Mouse (Mus musculus) liver, embryonic 12.5 days (tissue): ENCODE measurements around the gene Gtf2f1. TPM values are rescaled to one million over a fixed set of nuclear protein-coding genes. Genes with fewer than 3 reads are reported as not detected.

Experiments
- ATAC-seq: fragments of 200-750 bp; cut with Nextera tagmentation; 2 replicates; pipeline ENCODE4 v1.8.0; 2017; ENCODE audit warnings: moderate number of reproducible peaks, mild to moderate bottlenecking, moderate library complexity
- H3K27ac ChIP-seq: fragments of 300-500 bp; sonication (generic); 2 replicates; pipeline ENCODE4 v1.5.1; 2016; ENCODE audit warnings: mild to moderate bottlenecking
- H3K27me3 ChIP-seq: fragments of 300-500 bp; sonication (generic); replicated peaks from 2 replicates; pipeline ENCODE4 v1.6.1; 2016; ENCODE audit warnings: mild to moderate bottlenecking, moderate library complexity
- H3K36me3 ChIP-seq: fragments of 300-500 bp; sonication (generic); 2 replicates; pipeline ENCODE4 v1.6.1; 2016; ENCODE audit warnings: mild to moderate bottlenecking, moderate library complexity
- H3K4me1 ChIP-seq: fragments of 300-500 bp; sonication (generic); 2 replicates; pipeline ENCODE4 v1.6.1; 2016
- H3K4me2 ChIP-seq: fragments of 300-500 bp; sonication (generic); 2 replicates; pipeline ENCODE4 v1.6.1; 2016; ENCODE audit warnings: mild to moderate bottlenecking, moderate library complexity
- H3K4me3 ChIP-seq: fragments of 300-500 bp; sonication (generic); 2 replicates; pipeline ENCODE4 v1.5.1; 2016; ENCODE audit warnings: mild to moderate bottlenecking, moderate library complexity
- H3K9ac ChIP-seq: fragments of 300-500 bp; sonication (generic); 2 replicates; pipeline ENCODE4 v1.6.1; 2016; ENCODE audit warnings: mild to moderate bottlenecking, moderate library complexity
- H3K9me3 ChIP-seq: fragments of 300-500 bp; sonication (generic); replicated peaks from 2 replicates; pipeline ENCODE4 v1.6.1; 2016; ENCODE audit warnings: mild to moderate bottlenecking, moderate library complexity
- WGBS: fragments of 180-500 bp; shearing (Covaris S2); methylation state at CpG from one replicate; pipeline ENCODE4 v1.1.7; 2016; ENCODE audit not compliant: insufficient replicate concordance; 5-methylcytosine and 5-hydroxymethylcytosine counted together
- polyA plus RNA-seq: library from polyadenylated mRNA; unstranded; fragments of >200 nt; fragmentation: Nextera tagmentation; extraction: Ambion mirVana; gene quantifications from 2 replicates; pipeline ENCODE4 v1.2.1, GENCODE M21; 2016

Gene Gtf2f1
- polyA plus RNA-seq, 1 experiment from 2014 or later = 78.5 TPM

GRCm38 (mm10) chr17:56985656-56986055 is 25.4 kb downstream of the Gtf2f1 start:
- Histone ChIP-seq H3K4me1 (peaks cover 2% of the 10 kb centered on the region), H3K27me3 (no peaks in the 10 kb centered on the region), H3K27ac (no peak overlapping the region), H3K4me3 (no peak overlapping the region), H3K36me3 (no peaks in the 10 kb centered on the region), H3K4me2 (no peak overlapping the region), H3K9ac (no peak overlapping the region), H3K9me3 (no peaks in the 10 kb centered on the region)
- 61% methylated on average over 3 of the region's 3 CpGs for WGBS
- no peak for ATAC-seq

DNA sequence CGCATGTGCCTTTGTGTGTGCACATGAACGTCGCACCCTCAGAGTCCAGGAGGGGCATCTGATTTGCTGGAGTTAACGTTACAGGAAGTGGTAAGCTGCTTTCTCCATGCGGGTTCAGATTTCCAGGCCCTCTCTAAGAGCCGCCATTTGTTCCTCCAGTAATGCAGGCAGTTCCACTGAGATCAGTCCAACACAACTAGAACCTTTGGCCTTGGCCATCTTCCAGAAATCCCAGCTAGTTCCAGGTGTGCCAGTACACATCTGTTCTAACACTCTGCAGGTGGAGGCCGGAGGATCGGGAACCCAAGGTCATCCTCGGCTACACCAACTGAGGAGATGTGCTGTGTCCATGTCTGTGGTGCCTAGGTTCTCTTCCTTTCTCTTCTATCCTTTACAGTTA is 26.2 kb downstream of the Gtf2f1 start:
- H3K4me1 ChIP-seq = 0 out of 2 replicates have a peak, but pooled peaks cover 2% of the 10 kb centered on the region
- 66% methylated on average over 9 of the region's 9 CpGs for WGBS
- H3K36me3 ChIP-seq = no peaks in the 10 kb centered on the region
- no peak overlapping the region for H3K4me3 ChIP-seq
- no peak overlapping the region for H3K9ac ChIP-seq
- no peaks in the 10 kb centered on the region for H3K9me3 ChIP-seq
- H3K4me2 ChIP-seq = no peak overlapping the region
- no peak for ATAC-seq
- H3K27ac ChIP-seq = no peak overlapping the region
- H3K27me3 ChIP-seq = no peaks in the 10 kb centered on the region

- Histone ChIP-seq H3K27ac (no peak within 1 kb of the TSS), H3K9ac (no peak within 1 kb of the TSS)
Measured at GRCm38 (mm10) chr17:56982013-56982412, 29.1 kb downstream of the Gtf2f1 start, which contains the start of gene Acer1. Acer1 (minus strand) TSS chr17:56982126.

DNA sequence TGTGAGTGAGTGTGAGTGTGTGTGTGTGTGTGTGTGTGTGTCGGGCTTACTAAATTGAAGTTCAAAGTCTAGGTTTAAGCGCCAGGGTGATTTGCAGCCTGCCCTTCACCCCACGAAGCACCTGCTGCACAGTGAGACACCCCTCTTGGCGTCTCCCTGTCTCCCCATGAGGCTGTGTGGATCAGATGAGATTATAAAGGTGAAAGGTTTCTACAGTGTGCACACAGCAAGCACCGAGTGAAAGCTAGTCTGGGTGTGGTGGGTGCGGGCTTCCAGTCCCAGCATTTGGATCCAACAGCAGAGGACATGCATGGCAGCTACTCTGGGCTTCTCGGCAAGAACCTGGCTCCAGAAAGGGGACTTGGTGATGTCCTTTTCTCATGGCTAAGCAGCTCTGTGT is 30.0 kb downstream of the Gtf2f1 start:
- H3K4me2 ChIP-seq = no peak overlapping the region
- 54% methylated on average over 7 of the region's 7 CpGs for WGBS
- H3K4me3 ChIP-seq = no peak overlapping the region
- no peaks in the 10 kb centered on the region for H3K36me3 ChIP-seq
- H3K4me1 ChIP-seq = 0 out of 2 replicates have a peak, but pooled peaks cover 10% of the 10 kb centered on the region
- H3K9me3 ChIP-seq = no peaks in the 10 kb centered on the region
- no peak overlapping the region for H3K9ac ChIP-seq
- no peaks in the 10 kb centered on the region for H3K27me3 ChIP-seq
- no peak overlapping the region for H3K27ac ChIP-seq
- no peak for ATAC-seq

More at GRCm38 (mm10) chr17:56982013-56982412, 29.1 kb downstream of the Gtf2f1 start, which contains the start of gene Acer1:
- Histone ChIP-seq H3K4me1 (0 out of 2 replicates have a peak, but pooled peaks cover 4% of the 10 kb centered on the region), H3K36me3 (no peaks in the 10 kb centered on the region), H3K27me3 (no peaks in the 10 kb centered on the region), H3K4me2 (no peak within 1 kb of the TSS), H3K4me3 (no peak within 1 kb of the TSS), H3K9me3 (no peaks in the 10 kb centered on the region)
- no peak for ATAC-seq
- 69% methylated on average over 5 of the region's 5 CpGs for WGBS

- Histone ChIP-seq H3K4me2 (no peak overlapping the region), H3K9ac (no peak overlapping the region), H3K36me3 (no peaks in the 10 kb centered on the region), H3K4me3 (no peak overlapping the region), H3K4me1 (peaks cover 12% of the 10 kb centered on the region), H3K27me3 (no peaks in the 10 kb centered on the region), H3K9me3 (no peaks in the 10 kb centered on the region), H3K27ac (no peak overlapping the region)
- whole genome bisulfite sequencing = 38% methylated on average over 6 of the region's 8 CpGs
- ATAC-seq = no peak
Measured at GRCm38 (mm10) chr17:56979524-56979923, 31.6 kb downstream of the Gtf2f1 start.

- WGBS = 52% methylated on average over 8 of the region's 8 CpGs
- H3K4me3 ChIP-seq = no peak overlapping the region
- peaks cover 16% of the 10 kb centered on the region for H3K4me1 ChIP-seq
- H3K9ac ChIP-seq = no peak overlapping the region
- peaks cover 5% of the 10 kb centered on the region for H3K27me3 ChIP-seq
- H3K27ac ChIP-seq = no peak overlapping the region
- no peak overlapping the region for H3K4me2 ChIP-seq
- no peak for ATAC-seq
- no peaks in the 10 kb centered on the region for H3K9me3 ChIP-seq
- H3K36me3 ChIP-seq = no peaks in the 10 kb centered on the region
Measured at GRCm38 (mm10) chr17:56976531-56977390, 34.3 kb downstream of the Gtf2f1 start.

- Histone ChIP-seq H3K9ac (no peak overlapping the region), H3K27ac (no peak overlapping the region), H3K36me3 (no peaks in the 10 kb centered on the region), H3K4me3 (no peak overlapping the region), H3K27me3 (peaks cover 17% of the 10 kb centered on the region), H3K4me2 (no peak overlapping the region), H3K9me3 (no peaks in the 10 kb centered on the region), H3K4me1 (peaks cover 16% of the 10 kb centered on the region)
- WGBS = 63% methylated on average over 3 of the region's 3 CpGs
- ATAC-seq = no peak
Measured at GRCm38 (mm10) chr17:56975391-56975790, 35.7 kb downstream of the Gtf2f1 start.

- no peaks in the 10 kb centered on the region for H3K36me3 ChIP-seq
- 69% methylated on average over 5 of the region's 5 CpGs for whole genome bisulfite sequencing
- ATAC-seq = no peak
- peaks cover 12% of the 10 kb centered on the region for H3K4me1 ChIP-seq
- H3K9ac ChIP-seq = no peak overlapping the region
- H3K27me3 ChIP-seq = peaks cover 22% of the 10 kb centered on the region
- H3K9me3 ChIP-seq = no peaks in the 10 kb centered on the region
- H3K4me3 ChIP-seq = no peak overlapping the region
- no peak overlapping the region for H3K27ac ChIP-seq
- no peak overlapping the region for H3K4me2 ChIP-seq
Measured at GRCm38 (mm10) chr17:56974708-56975240, 36.3 kb downstream of the Gtf2f1 start.

DNA sequence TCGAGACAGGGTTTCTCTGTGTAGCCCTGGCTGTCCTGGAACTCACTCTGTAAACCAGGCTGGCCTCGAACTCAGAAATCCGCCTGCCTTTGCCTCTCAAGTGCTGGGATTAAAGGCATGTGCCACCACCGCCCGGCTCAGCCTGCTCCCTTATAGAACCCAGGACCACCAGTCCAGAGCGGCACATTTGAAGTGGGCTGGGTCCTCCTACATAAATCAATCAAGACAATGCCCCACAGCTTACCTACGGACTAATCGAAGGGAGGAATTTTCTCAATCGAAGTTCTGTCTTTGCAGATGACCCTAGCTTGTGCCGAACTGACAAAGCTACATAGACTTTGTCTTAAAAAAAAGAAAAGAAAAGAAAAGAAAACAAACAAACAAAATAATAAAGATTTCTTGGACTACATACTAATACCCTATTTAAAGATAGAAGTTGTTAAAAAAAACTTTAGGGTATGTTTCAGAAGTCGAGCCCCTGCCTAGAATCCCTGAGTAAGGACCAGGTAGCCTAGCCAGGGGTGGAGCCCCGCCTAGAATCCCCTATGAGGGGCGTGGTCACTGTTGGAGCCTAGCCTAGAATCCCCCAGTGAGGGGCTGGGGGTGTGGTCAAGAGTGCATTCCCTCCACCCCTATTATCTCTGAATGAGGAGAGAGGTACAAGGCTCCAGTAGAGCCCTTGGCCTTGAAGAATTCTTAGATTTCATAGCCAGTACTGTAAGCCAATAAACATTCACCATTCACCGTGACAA is 37.0 kb downstream of the Gtf2f1 start:
- WGBS = 54% methylated on average over 13 of the region's 14 CpGs
- Histone ChIP-seq H3K4me2 (no peak overlapping the region), H3K9ac (no peak overlapping the region), H3K4me1 (peaks cover 12% of the 10 kb centered on the region), H3K27me3 (peaks cover 29% of the 10 kb centered on the region), H3K4me3 (no peak overlapping the region), H3K27ac (no peak overlapping the region), H3K9me3 (no peaks in the 10 kb centered on the region), H3K36me3 (no peaks in the 10 kb centered on the region)
- no peak for ATAC-seq

DNA sequence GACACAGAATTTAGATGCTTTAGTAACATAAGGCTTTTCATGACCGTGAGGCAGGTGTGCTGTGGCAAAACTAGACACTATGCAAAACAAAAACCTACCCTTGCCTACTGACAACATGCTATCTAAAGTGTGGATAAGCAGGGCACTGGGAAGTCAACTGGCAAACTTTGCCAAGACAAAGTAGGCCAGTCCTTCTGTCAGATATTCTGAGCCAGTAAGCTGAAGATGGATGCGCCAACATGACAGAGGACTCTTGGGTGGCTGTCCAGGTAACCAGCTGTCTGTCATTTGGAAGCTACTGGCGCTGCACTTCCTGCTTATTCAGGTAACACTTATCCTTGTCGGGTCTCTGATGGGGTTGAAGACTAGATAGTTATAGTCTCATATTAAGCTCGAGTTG is 41.0 kb downstream of the Gtf2f1 start:
- ATAC-seq = no peak
- Histone ChIP-seq H3K36me3 (no peaks in the 10 kb centered on the region), H3K4me3 (no peak overlapping the region), H3K4me2 (no peak overlapping the region), H3K27ac (no peak overlapping the region), H3K4me1 (peaks cover 6% of the 10 kb centered on the region), H3K27me3 (peaks cover 29% of the 10 kb centered on the region), H3K9ac (no peak overlapping the region), H3K9me3 (no peaks in the 10 kb centered on the region)
- 42% methylated on average over 5 of the region's 5 CpGs for WGBS

- no peak for ATAC-seq
Measured at GRCm38 (mm10) chr17:56969321-56969720, 41.8 kb downstream of the Gtf2f1 start.

GRCm38 (mm10) chr17:56963646-56964045 is 47.4 kb downstream of the Gtf2f1 start:
- ATAC-seq = no peak
- 59% methylated on average over 6 of the region's 6 CpGs for WGBS
- H3K4me3 ChIP-seq = no peak overlapping the region

More at GRCm38 (mm10) chr17:56969321-56969720, 41.8 kb downstream of the Gtf2f1 start:
- Histone ChIP-seq H3K9me3 (no peaks in the 10 kb centered on the region), H3K4me1 (peaks cover 1% of the 10 kb centered on the region), H3K27ac (no peak overlapping the region), H3K9ac (no peak overlapping the region), H3K4me3 (no peak overlapping the region), H3K4me2 (no peak overlapping the region), H3K36me3 (no peaks in the 10 kb centered on the region), H3K27me3 (peaks cover 31% of the 10 kb centered on the region)
- 44% methylated on average over 3 of the region's 3 CpGs for WGBS

More at GRCm38 (mm10) chr17:56963646-56964045, 47.4 kb downstream of the Gtf2f1 start:
- Histone ChIP-seq H3K9ac (no peak overlapping the region), H3K27ac (no peak overlapping the region), H3K36me3 (no peaks in the 10 kb centered on the region), H3K4me1 (no peaks in the 10 kb centered on the region), H3K4me2 (no peak overlapping the region), H3K9me3 (no peaks in the 10 kb centered on the region), H3K27me3 (peaks cover 33% of the 10 kb centered on the region)
